Mouse (Mus musculus): ENCODE results near the gene S100a14. TPM values are rescaled to one million over a fixed set of nuclear protein-coding genes. Genes with fewer than 3 reads are reported as not detected.

S100a14 gene
- not detected in 2 replicates for polyA plus RNA-seq (2012; ENCODE audit: low replicate concordance)

GRCm38 (mm10) chr3:90526580-90526979 is at the start of gene S100a14:
Gene S100a14 (plus strand): TSS chr3:90526856.

GRCm38 (mm10) chr3:90490696-90491256 is 35.9 kb upstream of the S100a14 start, which contains the start of gene Snapin:
Gene Snapin (minus strand): TSS chr3:90491033.

GRCm38 (mm10) chr3:90508950-90509746 is 17.5 kb upstream of the S100a14 start, which contains the start of gene Chtop:
Gene Chtop (minus strand): TSS chr3:90509498.

GRCm38 (mm10) chr3:90513796-90514590 is 12.7 kb upstream of the S100a14 start, which contains the start of the genes S100a1 and S100a13:
Gene S100a1 (minus strand): TSS chr3:90514392.
Gene S100a13 (plus strand): TSS chr3:90514435.

GRCm38 (mm10) chr3:90537141-90537904 is 10.7 kb downstream of the S100a14 start, which contains the start of gene S100a16:
Gene S100a16 (plus strand): TSS chr3:90537254.

GRCm38 (mm10) chr3:90560008-90560628 is 33.5 kb downstream of the S100a14 start, which contains the start of gene S100a3:
Gene S100a3 (plus strand): TSS chr3:90560578.

Other genes with a start within 250 kb of the S100a14 start
- gene Gatad2b, start 233.7 kb upstream of the S100a14 start, polyA plus RNA-seq (2012; ENCODE audit: low replicate concordance): 3.4 and 5.4 TPM in 2 replicates
- gene Slc27a3, start 136.9 kb upstream of the S100a14 start, polyA plus RNA-seq (2012; ENCODE audit: low replicate concordance): 2.4 and 2.9 TPM in 2 replicates
- gene Ints3, start 93.2 kb upstream of the S100a14 start, polyA plus RNA-seq (2012; ENCODE audit: low replicate concordance): 28.3 and 56.0 TPM in 2 replicates
- gene Npr1, start 61.0 kb upstream of the S100a14 start, polyA plus RNA-seq (2012; ENCODE audit: low replicate concordance): 0.89 and 5.8 TPM in 2 replicates
- 8.3 and 17.4 TPM in 2 replicates for gene Ilf2, start 50.7 kb upstream of the S100a14 start, polyA plus RNA-seq (2012; ENCODE audit: low replicate concordance)
- gene Snapin, start 35.8 kb upstream of the S100a14 start, polyA plus RNA-seq (2012; ENCODE audit: low replicate concordance): 1.9 and 2.3 TPM in 2 replicates
- gene Chtop, start 17.4 kb upstream of the S100a14 start, polyA plus RNA-seq (2012; ENCODE audit: low replicate concordance): 77.5 and 97.8 TPM in 2 replicates
- gene S100a1, start 12.5 kb upstream of the S100a14 start, polyA plus RNA-seq (2012; ENCODE audit: low replicate concordance): 4.6 and 6.4 TPM in 2 replicates
- gene S100a13, start 12.4 kb upstream of the S100a14 start, polyA plus RNA-seq (2012; ENCODE audit: low replicate concordance): 1.4 and 4.0 TPM in 2 replicates
- 1.6 and 3.6 TPM in 2 replicates for gene S100a16, start 10.4 kb downstream of the S100a14 start, polyA plus RNA-seq (2012; ENCODE audit: low replicate concordance)
- not detected in 2 replicates for gene S100a3, start 33.7 kb downstream of the S100a14 start, polyA plus RNA-seq (2012; ENCODE audit: low replicate concordance)
- not detected in 2 replicates for gene S100a2, start 63.4 kb downstream of the S100a14 start, polyA plus RNA-seq (2012; ENCODE audit: low replicate concordance)
- not detected in 2 replicates for gene Gm42674, start 75.0 kb downstream of the S100a14 start, polyA plus RNA-seq (2012; ENCODE audit: low replicate concordance)
- 0.43 TPM in 1 of 2 replicates, not detected in the other for gene S100a4, start 76.9 kb downstream of the S100a14 start, polyA plus RNA-seq (2012; ENCODE audit: low replicate concordance)
- not detected in 2 replicates for gene S100a5, start 81.7 kb downstream of the S100a14 start, polyA plus RNA-seq (2012; ENCODE audit: low replicate concordance)
- gene S100a6, start 86.0 kb downstream of the S100a14 start, polyA plus RNA-seq (2012; ENCODE audit: low replicate concordance): 3.1 and 4.6 TPM in 2 replicates
- not detected in 2 replicates for gene S100a7a, start 127.2 kb downstream of the S100a14 start, polyA plus RNA-seq (2012; ENCODE audit: low replicate concordance)
- gene S100a8, start 142.1 kb downstream of the S100a14 start, polyA plus RNA-seq (2012; ENCODE audit: low replicate concordance): 0.75 and 4.8 TPM in 2 replicates
- 4.4 and 10.4 TPM in 2 replicates for gene S100a9, start 168.9 kb downstream of the S100a14 start, polyA plus RNA-seq (2012; ENCODE audit: low replicate concordance)
- not detected in 2 replicates for gene Pglyrp4, start 200.1 kb downstream of the S100a14 start, polyA plus RNA-seq (2012; ENCODE audit: low replicate concordance)